Mouse (Mus musculus) embryonic facial prominence, embryonic 11.5 days (tissue): Measurements from ENCODE around the gene Ilkap. TPM values are rescaled to one million over a fixed set of nuclear protein-coding genes. Genes with fewer than 3 reads are reported as not detected.

Experiments
- ATAC-seq: fragments of 200-750 bp; cut with Nextera tagmentation; replicated peaks from 2 replicates; pipeline ENCODE4 v1.8.0; 2017; ENCODE audit warnings: low read depth; ENCODE audit not compliant: insufficient number of reproducible peaks, low FRiP score, low TSS enrichment
- DNase-seq: peaks from one replicate; pipeline ENCODE4 v3.0.0-alpha.2; 2015; ENCODE audit warnings: low spot score
- H3K27ac ChIP-seq: fragments of 300-500 bp; sonication (generic); replicated peaks from 2 replicates; pipeline ENCODE4 v1.5.1; 2014; ENCODE audit warnings: mild to moderate bottlenecking, low read depth, low read length, control low read depth
- H3K27me3 ChIP-seq: fragments of 300-500 bp; sonication (generic); 2 replicates; pipeline ENCODE4 v1.6.1; 2014; ENCODE audit warnings: mild to moderate bottlenecking, low read length, moderate library complexity, mixed read lengths; ENCODE audit not compliant: control insufficient read depth, insufficient read depth
- H3K36me3 ChIP-seq: fragments of 300-500 bp; sonication (generic); replicated peaks from 2 replicates; pipeline ENCODE4 v1.6.1; 2014; ENCODE audit warnings: low read depth, mild to moderate bottlenecking, low read length, moderate library complexity, mixed read lengths; ENCODE audit not compliant: control insufficient read depth, insufficient read depth
- H3K4me1 ChIP-seq: fragments of 300-500 bp; sonication (generic); 2 replicates; pipeline ENCODE4 v1.6.1; 2014; ENCODE audit warnings: low read length, mixed read lengths; ENCODE audit not compliant: control insufficient read depth, insufficient read depth
- H3K4me2 ChIP-seq: fragments of 300-500 bp; sonication (generic); 2 replicates; pipeline ENCODE4 v1.6.1; 2014; ENCODE audit warnings: low read depth, mild to moderate bottlenecking, control low read depth, low read length, moderate library complexity
- H3K4me3 ChIP-seq: fragments of 300-500 bp; sonication (generic); 2 replicates; pipeline ENCODE4 v1.5.1; 2014; ENCODE audit warnings: low read depth, low read length, control low read depth
- H3K9ac ChIP-seq: fragments of 300-500 bp; sonication (generic); replicated peaks from 2 replicates; pipeline ENCODE4 v1.6.1; 2014; ENCODE audit warnings: mild to moderate bottlenecking, control low read depth, low read length
- H3K9me3 ChIP-seq: fragments of 300-500 bp; sonication (generic); replicated peaks from 2 replicates; pipeline ENCODE4 v1.6.1; 2016; ENCODE audit warnings: mild to moderate bottlenecking, low read length, inconsistent platforms, mixed read lengths; ENCODE audit not compliant: control insufficient read depth
- WGBS: fragments of 180-500 bp; shearing (Covaris S2); extraction: QIAGEN DNeasy Blood & Tissue Kit; methylation state at CpG from one replicate; pipeline ENCODE4 v1.1.7; 2014; 5-methylcytosine and 5-hydroxymethylcytosine counted together
- polyA plus RNA-seq: library from polyadenylated mRNA; unstranded; fragments of >200 nt; fragmentation: Nextera tagmentation; extraction: Ambion mirVana; gene quantifications from 2 replicates; pipeline ENCODE4 v1.2.1, GENCODE M21; 2014

Ilkap gene
- polyA plus RNA-seq, 1 experiment from 2014 or later, result 178 TPM

- Histone ChIP-seq H3K4me2 (peak overlapping the region; percentile 93), H3K9ac (peak overlapping the region; percentile 74), H3K27ac (no peak overlapping the region), H3K36me3 (no peaks in the 10 kb centered on the region), H3K4me3 (peak overlapping the region; percentile 44; the same call in 1 of the 2 replicates), H3K4me1 (no peaks in the 10 kb centered on the region; the same call in 1 of the 2 replicates), H3K27me3 (peaks cover 9% of the 10 kb centered on the region), H3K9me3 (no peaks in the 10 kb centered on the region)
- DNase-seq (no peak), ATAC-seq (no peak)
- 31% methylated on average over 8 of the region's 8 CpGs for WGBS
Observed at GRCm38 (mm10) chr1:91365816-91366214, 32.8 kb downstream of the Ilkap start.

GRCm38 (mm10) chr1:91364822-91365644 is 33.6 kb downstream of the Ilkap start:
- H3K27me3 ChIP-seq, result peaks cover 9% of the 10 kb centered on the region
- H3K27ac ChIP-seq, result no peak overlapping the region
- no peaks in the 10 kb centered on the region for H3K36me3 ChIP-seq
- H3K4me3 ChIP-seq, result no peak overlapping the region
- DNase-seq (no peak), ATAC-seq (no peak)
- no peaks in the 10 kb centered on the region for H3K9me3 ChIP-seq
- WGBS, result 89% methylated on average over 16 of the region's 16 CpGs
- no peaks in the 10 kb centered on the region; the same call in 1 of the 2 replicates for H3K4me1 ChIP-seq
- no peak overlapping the region for H3K4me2 ChIP-seq
- H3K9ac ChIP-seq, result no peak overlapping the region

GRCm38 (mm10) chr1:91362113-91362512 is 36.5 kb downstream of the Ilkap start:
- DNase-seq, result no peak
- Histone ChIP-seq H3K27ac (no peak overlapping the region), H3K9ac (no peak overlapping the region), H3K4me3 (no peak overlapping the region), H3K4me2 (no peak overlapping the region), H3K4me1 (no peaks in the 10 kb centered on the region; the same call in 1 of the 2 replicates), H3K27me3 (peaks cover 7% of the 10 kb centered on the region; the same call in 1 of the 2 replicates), H3K36me3 (no peaks in the 10 kb centered on the region), H3K9me3 (no peaks in the 10 kb centered on the region)
- WGBS, result 81% methylated on average over 5 of the region's 5 CpGs
- no peak for ATAC-seq

GRCm38 (mm10) chr1:91356105-91356504 is 42.5 kb downstream of the Ilkap start:
- no peaks in the 10 kb centered on the region for H3K36me3 ChIP-seq
- H3K27me3 ChIP-seq, result no peaks in the 10 kb centered on the region
- ATAC-seq, result no peak
- no peak overlapping the region for H3K4me3 ChIP-seq
- H3K4me1 ChIP-seq, result no peaks in the 10 kb centered on the region
- no peak overlapping the region for H3K9ac ChIP-seq
- DNase-seq, result no peak
- no peak overlapping the region for H3K4me2 ChIP-seq
- WGBS, result 89% methylated on average over 11 of the region's 11 CpGs
- no peaks in the 10 kb centered on the region for H3K9me3 ChIP-seq
- no peak overlapping the region for H3K27ac ChIP-seq

GRCm38 (mm10) chr1:91352277-91352676 is 46.3 kb downstream of the Ilkap start:
- ATAC-seq, result no peak
- H3K27me3 ChIP-seq, result no peaks in the 10 kb centered on the region
- no peak overlapping the region for H3K4me3 ChIP-seq
- no peaks in the 10 kb centered on the region for H3K36me3 ChIP-seq
- no peak overlapping the region for H3K9ac ChIP-seq
- no peak overlapping the region for H3K4me2 ChIP-seq
- no peaks in the 10 kb centered on the region for H3K4me1 ChIP-seq
- no peaks in the 10 kb centered on the region for H3K9me3 ChIP-seq
- WGBS, result 83% methylated on average over 2 of the region's 2 CpGs
- no peak overlapping the region for H3K27ac ChIP-seq
- no peak for DNase-seq

- peaks cover 2% of the 10 kb centered on the region for H3K27me3 ChIP-seq
- no peak; the same call in 1 of the 2 replicates for ATAC-seq
- H3K4me3 ChIP-seq, result no peak overlapping the region
- no peaks in the 10 kb centered on the region for H3K36me3 ChIP-seq
- no peak overlapping the region for H3K9ac ChIP-seq
- no peak for DNase-seq
- WGBS, result 86% methylated on average over 3 of the region's 3 CpGs
- no peaks in the 10 kb centered on the region for H3K4me1 ChIP-seq
- no peak overlapping the region for H3K27ac ChIP-seq
- H3K4me2 ChIP-seq, result no peak overlapping the region
- no peaks in the 10 kb centered on the region for H3K9me3 ChIP-seq
Observed at GRCm38 (mm10) chr1:91351249-91351648, 47.4 kb downstream of the Ilkap start.

GRCm38 (mm10) chr1:91350841-91351240 is 47.8 kb downstream of the Ilkap start, which contains the start of gene Klhl30:
Klhl30 (plus strand) TSS chr1:91351016.
- Histone ChIP-seq H3K27ac (no peak within 1 kb of the TSS), H3K27me3 (peaks cover 6% of the 10 kb centered on the region), H3K36me3 (no peaks in the 10 kb centered on the region), H3K4me3 (no peak within 1 kb of the TSS), H3K9ac (no peak within 1 kb of the TSS), H3K4me2 (no peak within 1 kb of the TSS), H3K9me3 (no peaks in the 10 kb centered on the region), H3K4me1 (no peaks in the 10 kb centered on the region)
- no peak for ATAC-seq
- WGBS, result 51% methylated on average over 4 of the region's 4 CpGs
- no peak for DNase-seq

- peaks cover 38% of the 10 kb centered on the region for H3K27me3 ChIP-seq
- H3K4me2 ChIP-seq, result no peak overlapping the region
- peak; percentile 22; the same call in 1 of the 2 replicates for ATAC-seq
Observed at GRCm38 (mm10) chr1:91346892-91347291, 51.7 kb downstream of the Ilkap start.

More at GRCm38 (mm10) chr1:91346892-91347291, 51.7 kb downstream of the Ilkap start:
- Histone ChIP-seq H3K36me3 (no peaks in the 10 kb centered on the region), H3K9me3 (no peaks in the 10 kb centered on the region), H3K9ac (no peak overlapping the region), H3K4me1 (peaks cover 4% of the 10 kb centered on the region), H3K4me3 (no peak overlapping the region), H3K27ac (no peak overlapping the region)
- peak; percentile 81 for DNase-seq
- WGBS, result 44% methylated on average over 3 of the region's 3 CpGs
